Mouse (Mus musculus) forebrain, embryonic 16.5 days (tissue): ENCODE results near the gene Dda1. TPM values are rescaled to one million over a fixed set of nuclear protein-coding genes. Genes with fewer than 3 reads are reported as not detected.

Source experiments
- ATAC-seq: fragments of 200-750 bp; cut with Nextera tagmentation; 2 replicates; pipeline ENCODE4 v1.8.0; 2017; ENCODE audit warnings: mild to moderate bottlenecking, moderate library complexity
- H3K27ac ChIP-seq: fragments of 300-500 bp; sonication (generic); 2 replicates; pipeline ENCODE4 v1.5.1; 2014; ENCODE audit warnings: low read length, control low read depth
- H3K27me3 ChIP-seq: fragments of 300-500 bp; sonication (generic); replicated peaks from 2 replicates; pipeline ENCODE4 v1.6.1; 2014; ENCODE audit warnings: low read length; ENCODE audit not compliant: control insufficient read depth, insufficient read depth
- H3K36me3 ChIP-seq: fragments of 300-500 bp; sonication (generic); 2 replicates; pipeline ENCODE4 v1.6.1; 2014; ENCODE audit not compliant: control insufficient read depth, insufficient read depth
- H3K4me1 ChIP-seq: fragments of 300-500 bp; sonication (generic); replicated peaks from 2 replicates; pipeline ENCODE4 v1.6.1; 2014; ENCODE audit warnings: low read length; ENCODE audit not compliant: control insufficient read depth, insufficient read depth
- H3K4me2 ChIP-seq: fragments of 300-500 bp; sonication (generic); 2 replicates; pipeline ENCODE4 v1.6.1; 2014; ENCODE audit warnings: mild to moderate bottlenecking, low read length, control low read depth
- H3K4me3 ChIP-seq: fragments of 300-500 bp; sonication (generic); replicated peaks from 2 replicates; pipeline ENCODE4 v1.5.1; 2014; ENCODE audit warnings: mild to moderate bottlenecking, low read length, control low read depth
- H3K9ac ChIP-seq: fragments of 300-500 bp; sonication (generic); replicated peaks from 2 replicates; pipeline ENCODE4 v1.6.1; 2014; ENCODE audit warnings: low read depth, low read length, control low read depth
- H3K9me3 ChIP-seq: fragments of 300-500 bp; sonication (generic); 2 replicates; pipeline ENCODE4 v1.6.1; 2016; ENCODE audit warnings: low read length; ENCODE audit not compliant: control insufficient read depth
- WGBS: fragments of 180-500 bp; shearing (Covaris S2); extraction: QIAGEN DNeasy Blood & Tissue Kit; methylation state at CpG from one replicate; pipeline ENCODE4 v1.1.7; 2014; 5-methylcytosine and 5-hydroxymethylcytosine counted together
- polyA plus RNA-seq: library from polyadenylated mRNA; unstranded; fragments of >200 nt; fragmentation: Nextera tagmentation; extraction: Ambion mirVana; gene quantifications from 2 replicates; pipeline ENCODE4 v1.2.1, GENCODE M21; 2015

Dda1 gene
- polyA plus RNA-seq, 1 experiment from 2014 or later, result 236 TPM

- H3K4me3 ChIP-seq, result peak overlapping the region; percentile 55
- 88% methylated on average over 8 of the region's 8 CpGs for WGBS
- peaks cover 6% of the 10 kb centered on the region; the same call in 1 of the 2 replicates for H3K36me3 ChIP-seq
- no peaks in the 10 kb centered on the region for H3K9me3 ChIP-seq
- no peak for ATAC-seq
- H3K27me3 ChIP-seq, result no peaks in the 10 kb centered on the region
- H3K9ac ChIP-seq, result peak overlapping the region; percentile 82
- H3K27ac ChIP-seq, result no peak overlapping the region
- peak overlapping the region; percentile 82 for H3K4me2 ChIP-seq
- H3K4me1 ChIP-seq, result peaks cover 53% of the 10 kb centered on the region
Measured at GRCm38 (mm10) chr8:71465733-71466132, 3.3 kb upstream of the Dda1 start.

- H3K27me3 ChIP-seq, result no peaks in the 10 kb centered on the region
- H3K4me2 ChIP-seq, result no peak overlapping the region
- WGBS, result 97% methylated on average over 5 of the region's 5 CpGs
- H3K4me3 ChIP-seq, result no peak overlapping the region
- 0 out of 2 replicates have a peak, but pooled peaks cover under 1% of the 10 kb centered on the region for H3K36me3 ChIP-seq
- no peak overlapping the region for H3K9ac ChIP-seq
- H3K4me1 ChIP-seq, result peaks cover 51% of the 10 kb centered on the region
- ATAC-seq, result no peak
- no peaks in the 10 kb centered on the region for H3K9me3 ChIP-seq
- H3K27ac ChIP-seq, result no peak overlapping the region
Measured at GRCm38 (mm10) chr8:71466198-71466597, 2.8 kb upstream of the Dda1 start.

GRCm38 (mm10) chr8:71467201-71467600, 1.8 kb upstream of the Dda1 start:
- Histone ChIP-seq H3K36me3 (no peaks in the 10 kb centered on the region), H3K4me2 (no peak overlapping the region)
- 95% methylated on average over 2 of the region's 2 CpGs for WGBS

GRCm38 (mm10) chr8:71468001-71468400, 998 bp upstream of the Dda1 start:
- Histone ChIP-seq H3K4me3 (no peak overlapping the region), H3K9ac (no peak overlapping the region), H3K4me1 (peaks cover 34% of the 10 kb centered on the region), H3K36me3 (no peaks in the 10 kb centered on the region), H3K27ac (no peak overlapping the region), H3K27me3 (no peaks in the 10 kb centered on the region), H3K9me3 (no peaks in the 10 kb centered on the region), H3K4me2 (no peak overlapping the region)
- ATAC-seq, result no peak
- 88% methylated on average over 1 of the region's 1 CpGs for WGBS

More at GRCm38 (mm10) chr8:71467201-71467600, 1.8 kb upstream of the Dda1 start:
- Histone ChIP-seq H3K4me1 (peaks cover 42% of the 10 kb centered on the region), H3K27ac (no peak overlapping the region), H3K27me3 (no peaks in the 10 kb centered on the region), H3K9ac (no peak overlapping the region), H3K9me3 (no peaks in the 10 kb centered on the region), H3K4me3 (no peak overlapping the region)
- ATAC-seq, result no peak

- Histone ChIP-seq H3K36me3 (peaks cover 3% of the 10 kb centered on the region; the same call in 1 of the 2 replicates), H3K27me3 (no peaks in the 10 kb centered on the region), H3K27ac (peak overlapping the region; percentile 83), H3K4me2 (peak overlapping the region; percentile 76), H3K4me1 (peaks cover 26% of the 10 kb centered on the region), H3K4me3 (peak overlapping the region; percentile 74), H3K9me3 (no peaks in the 10 kb centered on the region), H3K9ac (peak overlapping the region; percentile 76)
- peak; percentile 50 for ATAC-seq
- WGBS, result 2% methylated on average over 21 of the region's 24 CpGs
Measured at GRCm38 (mm10) chr8:71469411-71469810, 412 bp downstream of the Dda1 start.

- no peak overlapping the region for H3K27ac ChIP-seq
- 82% methylated on average over 3 of the region's 3 CpGs for WGBS
- H3K36me3 ChIP-seq, result peaks cover 7% of the 10 kb centered on the region; the same call in 1 of the 2 replicates
Measured at GRCm38 (mm10) chr8:71470146-71470912, 1.3 kb downstream of the Dda1 start.

GRCm38 (mm10) chr8:71470913-71471255, 1.9 kb downstream of the Dda1 start:
- Histone ChIP-seq H3K4me1 (peaks cover 23% of the 10 kb centered on the region), H3K27me3 (no peaks in the 10 kb centered on the region), H3K4me3 (no peak overlapping the region), H3K27ac (no peak overlapping the region), H3K9ac (no peak overlapping the region), H3K4me2 (no peak overlapping the region), H3K36me3 (peaks cover 7% of the 10 kb centered on the region; the same call in 1 of the 2 replicates), H3K9me3 (no peaks in the 10 kb centered on the region)
- 80% methylated on average over 5 of the region's 5 CpGs for WGBS
- ATAC-seq, result no peak

More at GRCm38 (mm10) chr8:71470146-71470912, 1.3 kb downstream of the Dda1 start:
- Histone ChIP-seq H3K4me2 (peak overlapping the region; percentile 76), H3K9ac (peak overlapping the region; percentile 76), H3K27me3 (no peaks in the 10 kb centered on the region), H3K4me3 (peak overlapping the region; percentile 74), H3K9me3 (no peaks in the 10 kb centered on the region), H3K4me1 (peaks cover 24% of the 10 kb centered on the region)
- ATAC-seq, result no peak

GRCm38 (mm10) chr8:71471861-71472260, 2.9 kb downstream of the Dda1 start:
- H3K27me3 ChIP-seq, result no peaks in the 10 kb centered on the region
- H3K4me2 ChIP-seq, result no peak overlapping the region
- no peak overlapping the region for H3K4me3 ChIP-seq
- H3K36me3 ChIP-seq, result peaks cover 7% of the 10 kb centered on the region; the same call in 1 of the 2 replicates
- 93% methylated on average over 17 of the region's 17 CpGs for WGBS
- ATAC-seq, result no peak
- peaks cover 25% of the 10 kb centered on the region for H3K4me1 ChIP-seq
- no peak overlapping the region for H3K9ac ChIP-seq
- H3K9me3 ChIP-seq, result no peaks in the 10 kb centered on the region
- H3K27ac ChIP-seq, result no peak overlapping the region

- no peaks in the 10 kb centered on the region for H3K27me3 ChIP-seq
- WGBS, result 84% methylated on average over 8 of the region's 8 CpGs
- peaks cover 7% of the 10 kb centered on the region; the same call in 1 of the 2 replicates for H3K36me3 ChIP-seq
Measured at GRCm38 (mm10) chr8:71472601-71473386, 3.8 kb downstream of the Dda1 start.

More at GRCm38 (mm10) chr8:71472601-71473386, 3.8 kb downstream of the Dda1 start:
- H3K9ac ChIP-seq, result no peak overlapping the region
- H3K27ac ChIP-seq, result no peak overlapping the region
- no peaks in the 10 kb centered on the region for H3K9me3 ChIP-seq
- no peak for ATAC-seq
- H3K4me2 ChIP-seq, result no peak overlapping the region
- peaks cover 32% of the 10 kb centered on the region for H3K4me1 ChIP-seq
- H3K4me3 ChIP-seq, result no peak overlapping the region
